In genomic region chr1:155215066-155215764, GRCm38 (mm10) we compare ENCODE assay signal across 8 mouse cellular contexts. TPM values are rescaled to one million over a fixed set of nuclear protein-coding genes. Genes with fewer than 3 reads are reported as not detected.
DNase-seq lines count a peak whose midpoint lies in the region; TF ChIP-seq lines count a peak whose summit lies in the region.

No protein-coding gene starts in this region.

- TF ChIP-seq POLR2A in embryonic fibroblast, embryonic 13.5 days (IDR thresholded peaks at IDR 0.05; ENCODE audit: low read depth, low read length) = no peak

- peak overlapping the region; percentile 76 for H3K27ac ChIP-seq in embryonic fibroblast, embryonic 13.5 days (ENCODE audit: insufficient read depth, low read length)

- DNase-seq in adrenal gland, postnatal 14 days = peak; percentile 38
- DNase-seq in adrenal gland, postnatal 25 days = no peak
- peak; percentile 74 to 90 for DNase-seq in layer of hippocampus, adult 18-20 months (ENCODE audit: low spot score in 2 of 2)
- DNase-seq in layer of hippocampus, adult 9-10 months (ENCODE audit: low spot score) = no peak
- peak; percentile 71 to 83 for DNase-seq in left cerebral cortex, postnatal 36 days (ENCODE audit: low spot score in 2 of 2)
- no peak for DNase-seq in spleen, postnatal 10 days (ENCODE audit: low spot score in 2 of 2)
- no peak for DNase-seq in gastrocnemius, postnatal 14 days

- H3K4me3 ChIP-seq in embryonic fibroblast, embryonic 13.5 days (ENCODE audit: insufficient read depth, low read length) = no peak overlapping the region

- H3K4me1 ChIP-seq in embryonic fibroblast, embryonic 13.5 days (ENCODE audit: control insufficient read depth, insufficient read depth, low read length) = peaks cover 38% of the 10 kb centered on the region

- 0 out of 2 replicates have a peak, but pooled peaks have one; percentile 28 for TF ChIP-seq CTCF in embryonic fibroblast, embryonic 13.5 days (IDR thresholded peaks at IDR 0.05; ENCODE audit: borderline replicate concordance, insufficient read depth, low read length)

- intact Hi-C loops in left cerebral cortex, postnatal 36 days (cut with DNase I) = loop anchor here (5.0 kb wide), 1 partner anchor 118 kb away; the partner anchor contains the start of gene Ier5
- intact Hi-C loops in gastrocnemius, postnatal 14 days (cut with DNase I; ENCODE audit: low total_unique reads) = loop anchor here (5.0 kb wide), 1 partner anchor 73 kb away; no protein-coding TSS in a partner anchor

RNA-seq across cellular contexts. Expression of gene BC034090, which starts 29.0 kb away (rescaled TPM):
- total RNA-seq in adrenal gland, postnatal 14 days (2021) = 26.9 and 32.3 TPM in 2 replicates
- total RNA-seq in adrenal gland, postnatal 25 days (2021) = 33.9 and 35.3 TPM in 2 replicates
- total RNA-seq in layer of hippocampus, adult 18-20 months (2021) = 1 to 10 TPM; 5.9 to 7.6 TPM
- polyA plus RNA-seq in embryonic fibroblast, embryonic 13.5 days (2011; ENCODE audit: insufficient read length, low read depth, missing spikeins) = 21.4 and 25.1 TPM in 2 replicates
- total RNA-seq in left cerebral cortex, postnatal 36 days (2021) = 10 to 100 TPM; 12.3 to 12.7 TPM
- total RNA-seq in gastrocnemius, postnatal 14 days (2021) = 1 to 10 TPM; 3.8 to 4.3 TPM

RNA-seq across cellular contexts. Expression of gene Stx6, which starts 56.7 kb away (rescaled TPM):
- total RNA-seq in adrenal gland, postnatal 14 days (2021) = 48.4 and 59.5 TPM in 2 replicates
- 38.3 and 57.5 TPM in 2 replicates for total RNA-seq in adrenal gland, postnatal 25 days (2021)
- 100 to 1,000 TPM; 122 to 129 TPM for total RNA-seq in layer of hippocampus, adult 18-20 months (2021)
- 54.3 and 58.8 TPM in 2 replicates for polyA plus RNA-seq in embryonic fibroblast, embryonic 13.5 days (2011; ENCODE audit: insufficient read length, low read depth, missing spikeins)
- 100 to 1,000 TPM; 113 to 118 TPM for total RNA-seq in left cerebral cortex, postnatal 36 days (2021)
- total RNA-seq in gastrocnemius, postnatal 14 days (2021) = 10 to 100 TPM; 14.4 to 20.8 TPM

Comparison
In these comparisons a context has a peak if more than half of its experiments do, and no peak if none do; other contexts are left out.
1. DNase-seq: peak in adrenal gland, postnatal 14 days (single experiment), layer of hippocampus, adult 18-20 months (2 of 2) and left cerebral cortex, postnatal 36 days (2 of 2); none in adrenal gland, postnatal 25 days (single experiment), layer of hippocampus, adult 9-10 months (single experiment), spleen, postnatal 10 days (0 of 2) and gastrocnemius, postnatal 14 days (single experiment).